Mouse (Mus musculus) B cell, adult 62 days (primary cell): Measurements from ENCODE around the gene Btbd35f16. TPM values are rescaled to one million over a fixed set of nuclear protein-coding genes. Genes with fewer than 3 reads are reported as not detected.

Source experiments
- total RNA-seq: library from RNA; stranded (reverse); gene quantifications from 4 replicates; pipeline ENCODE4 v1.2.4, GENCODE M21; 2023

Gene Btbd35f16
- total RNA-seq = not detected in 4 replicates

DNA sequence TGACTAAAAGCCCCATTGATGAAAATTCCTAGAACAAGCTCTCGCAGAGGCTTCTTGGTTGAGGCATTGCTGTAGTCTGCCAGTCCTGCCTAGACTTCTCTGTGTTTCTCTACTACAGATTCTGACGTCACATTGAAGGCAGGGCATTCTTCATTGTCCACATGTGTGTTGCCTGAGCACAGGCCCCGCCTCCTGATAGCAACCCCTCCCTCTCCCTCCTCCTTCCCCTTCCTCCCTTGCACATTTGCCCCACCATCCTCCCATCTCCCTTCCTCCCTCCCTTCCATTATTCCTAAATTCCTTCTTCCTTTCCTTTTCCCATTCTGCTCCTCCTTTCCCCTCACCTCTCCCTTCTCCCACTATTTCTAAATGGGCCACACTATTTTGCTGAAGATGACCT, at the start of gene Btbd35f16:
Gene Btbd35f16, minus strand, starts transcription at position 101 of the 400 bp plus-strand sequence.

Other genes with a start within 250 kb of the Btbd35f16 start
- not detected in 4 replicates for gene Btbd35f10, start 204.1 kb downstream of the Btbd35f16 start, total RNA-seq
- gene Btbd35f3, start 80.7 kb upstream of the Btbd35f16 start, total RNA-seq = not detected in 4 replicates
- gene Btbd35f28, start 239.6 kb upstream of the Btbd35f16 start, total RNA-seq = not detected in 4 replicates